Mouse (Mus musculus): ENCODE data around the gene Tnfsf14. TPM values are rescaled to one million over a fixed set of nuclear protein-coding genes. Genes with fewer than 3 reads are reported as not detected.

Gene Tnfsf14
- polyA plus RNA-seq (2015; fragmentation: Nextera tagmentation; extraction: Ambion mirVana): 0.28 TPM in 1 of 2 replicates, not detected in the other

DNA sequence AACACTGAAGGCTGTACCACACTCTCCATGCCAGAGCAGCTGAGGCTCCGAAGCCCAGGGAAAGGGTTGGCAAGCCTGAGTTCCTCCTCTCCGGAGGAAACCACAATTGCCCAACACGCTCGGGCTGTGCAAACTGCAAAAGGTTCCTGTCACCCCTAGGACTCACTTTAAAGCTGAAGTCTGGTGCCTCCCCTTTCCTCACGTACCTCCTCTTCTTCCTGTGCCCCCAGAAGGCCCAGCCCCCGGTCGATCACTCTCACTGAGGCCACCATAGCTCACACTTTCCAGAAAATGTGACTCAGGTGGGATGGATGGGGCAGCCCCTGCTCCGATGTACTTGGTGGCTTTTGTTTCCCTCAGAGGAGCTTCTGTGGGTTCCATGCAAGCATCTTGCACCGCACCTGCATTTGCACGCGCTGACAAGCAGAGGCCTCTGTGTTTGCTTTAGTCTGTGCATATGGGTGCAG lies at the start of gene Tnfsf14:
TSS of gene Tnfsf14 (minus strand) at position 137 of the 467 bp plus-strand sequence.
- H3K4me2 ChIP-seq (replicated peaks): no peak within 1 kb of the TSS
- WGBS: 81% methylated on average over 11 of the region's 11 CpGs

DNA sequence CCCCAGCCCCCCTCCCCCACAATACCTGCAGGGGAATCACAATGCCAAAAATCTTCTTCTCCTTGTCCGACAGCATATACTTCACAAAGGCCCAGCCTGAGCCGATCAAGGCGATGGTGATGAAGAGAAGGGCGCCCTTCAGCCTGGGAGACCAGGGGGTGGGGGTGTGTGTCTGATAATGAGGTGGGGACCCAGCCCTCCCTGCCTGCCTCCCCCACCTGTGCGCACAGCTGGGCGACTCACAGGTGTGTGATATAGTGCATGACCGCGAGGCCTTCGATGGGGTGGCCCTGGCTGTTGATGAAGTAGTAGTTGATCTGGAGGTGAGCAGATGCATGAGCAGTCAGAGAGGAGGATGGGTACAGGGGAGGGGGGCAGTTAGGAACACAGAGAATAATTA lies 43.2 kb upstream of the Tnfsf14 start:
- Histone ChIP-seq H3K4me1 (no peaks in the 10 kb centered on the region), H3K27me3 (no peaks in the 10 kb centered on the region), H3K9ac (no peak overlapping the region), H3K27ac (replicated peaks) (no peak overlapping the region), H3K4me3 (replicated peaks) (no peak overlapping the region), H3K4me2 (replicated peaks) (no peak overlapping the region), H3K9me3 (replicated peaks) (no peaks in the 10 kb centered on the region), H3K36me3 (peaks cover 39% of the 10 kb centered on the region)
- WGBS: 92% methylated on average over 9 of the region's 9 CpGs
- ATAC-seq (ENCODE audit: insufficient number of reproducible peaks, low FRiP score, low TSS enrichment, low read depth): no peak

More for the DNA sequence above, at the start of gene Tnfsf14:
- Histone ChIP-seq H3K9me3 (replicated peaks) (no peaks in the 10 kb centered on the region), H3K4me3 (replicated peaks) (no peak within 1 kb of the TSS), H3K36me3 (no peaks in the 10 kb centered on the region), H3K4me1 (no peaks in the 10 kb centered on the region), H3K9ac (no peak within 1 kb of the TSS), H3K27me3 (no peaks in the 10 kb centered on the region; the same call in 1 of the 2 replicates), H3K27ac (replicated peaks) (no peak within 1 kb of the TSS)
- no peak for ATAC-seq (ENCODE audit: insufficient number of reproducible peaks, low FRiP score, low TSS enrichment, low read depth)

DNA sequence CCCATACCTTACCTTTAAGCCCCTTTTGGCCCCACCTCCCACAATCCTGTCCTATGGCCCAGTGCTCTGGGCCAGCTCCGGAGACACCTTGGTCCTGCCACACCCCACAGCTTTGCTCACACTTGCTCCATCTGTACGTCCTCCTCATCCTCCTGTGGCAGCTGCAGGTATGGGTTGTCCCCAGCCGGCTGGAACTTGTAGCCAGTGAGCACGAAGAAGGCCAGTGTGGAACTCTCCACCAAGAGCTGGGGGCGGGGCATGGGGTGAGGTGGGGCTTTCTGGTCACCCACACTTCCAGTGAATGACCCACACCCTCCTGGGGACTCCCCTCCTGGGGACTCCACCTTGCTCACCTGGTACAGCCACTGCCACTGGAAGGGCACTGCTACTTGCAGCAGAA lies 41.8 kb upstream of the Tnfsf14 start:
- Histone ChIP-seq H3K9me3 (replicated peaks) (no peaks in the 10 kb centered on the region), H3K9ac (no peak overlapping the region), H3K4me2 (replicated peaks) (no peak overlapping the region), H3K27ac (replicated peaks) (no peak overlapping the region), H3K27me3 (no peaks in the 10 kb centered on the region), H3K4me1 (no peaks in the 10 kb centered on the region; the same call in 1 of the 2 replicates), H3K4me3 (replicated peaks) (no peak overlapping the region), H3K36me3 (peaks cover 30% of the 10 kb centered on the region)
- WGBS: 88% methylated on average over 5 of the region's 5 CpGs
- 0 out of 2 replicates have a peak, but pooled peaks have one; percentile 9 for ATAC-seq (ENCODE audit: insufficient number of reproducible peaks, low FRiP score, low TSS enrichment, low read depth)

DNA sequence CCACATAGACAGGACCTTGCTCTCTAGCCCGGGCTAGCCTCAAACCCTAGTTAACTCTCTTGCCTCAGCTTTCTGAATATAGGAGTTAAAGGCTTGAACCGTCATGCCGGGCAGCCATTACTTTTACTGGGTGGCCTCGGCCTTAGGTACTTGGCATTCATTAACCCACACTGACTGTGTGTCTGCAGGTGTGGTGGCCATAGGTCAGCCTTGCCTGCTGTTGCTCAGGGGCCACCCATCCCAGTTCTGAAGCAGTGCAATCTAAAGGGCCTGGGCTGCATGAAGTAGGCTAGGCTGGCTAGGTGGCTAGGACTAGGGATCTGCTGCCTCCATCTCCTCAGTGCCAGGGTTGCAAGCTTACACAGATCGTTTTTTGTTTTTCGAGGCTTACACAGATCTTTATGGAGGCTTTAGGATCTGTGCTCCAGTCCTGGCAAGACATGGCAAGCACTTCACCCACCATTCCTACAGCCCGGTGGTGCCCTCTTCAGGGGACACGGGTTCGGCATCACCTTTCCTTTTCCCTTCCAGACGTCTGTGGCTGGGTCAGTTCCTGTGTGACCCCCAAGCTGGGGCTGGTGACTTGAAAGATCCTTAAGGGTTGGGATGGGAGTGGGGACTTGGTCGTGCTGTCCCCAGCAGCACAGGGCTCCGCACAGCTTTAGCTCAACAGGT lies 40.4 kb upstream of the Tnfsf14 start:
- Histone ChIP-seq H3K27me3 (no peaks in the 10 kb centered on the region), H3K9ac (no peak overlapping the region), H3K36me3 (peaks cover 30% of the 10 kb centered on the region), H3K9me3 (replicated peaks) (no peaks in the 10 kb centered on the region), H3K4me3 (replicated peaks) (no peak overlapping the region), H3K4me2 (replicated peaks) (no peak overlapping the region), H3K4me1 (no peaks in the 10 kb centered on the region; the same call in 1 of the 2 replicates), H3K27ac (replicated peaks) (no peak overlapping the region)
- ATAC-seq (ENCODE audit: insufficient number of reproducible peaks, low FRiP score, low TSS enrichment, low read depth): no peak
- 80% methylated on average over 12 of the region's 12 CpGs for WGBS

DNA sequence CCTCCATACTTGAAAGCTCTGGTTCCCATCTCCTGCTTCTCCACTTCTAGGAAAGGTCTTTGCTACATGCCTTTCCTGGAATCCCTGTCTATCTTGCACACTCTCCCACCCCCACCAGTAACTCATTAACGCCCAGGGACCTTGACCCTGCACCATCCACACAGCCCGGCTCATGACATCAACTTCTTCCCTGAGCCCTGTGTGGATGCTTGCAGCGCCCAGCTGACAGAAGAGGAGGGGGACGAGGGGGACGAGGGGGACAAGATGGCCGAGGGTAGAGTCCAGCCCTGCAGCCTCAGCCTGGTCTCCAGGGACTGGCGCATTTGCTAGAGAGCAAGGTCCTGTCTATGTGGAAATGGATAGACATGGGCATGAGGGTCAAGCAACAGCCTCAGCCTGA lies 39.1 kb upstream of the Tnfsf14 start:
- 57% methylated on average over 6 of the region's 7 CpGs for WGBS
- no peaks in the 10 kb centered on the region for H3K27me3 ChIP-seq
- ATAC-seq (ENCODE audit: insufficient number of reproducible peaks, low FRiP score, low TSS enrichment, low read depth): no peak

DNA sequence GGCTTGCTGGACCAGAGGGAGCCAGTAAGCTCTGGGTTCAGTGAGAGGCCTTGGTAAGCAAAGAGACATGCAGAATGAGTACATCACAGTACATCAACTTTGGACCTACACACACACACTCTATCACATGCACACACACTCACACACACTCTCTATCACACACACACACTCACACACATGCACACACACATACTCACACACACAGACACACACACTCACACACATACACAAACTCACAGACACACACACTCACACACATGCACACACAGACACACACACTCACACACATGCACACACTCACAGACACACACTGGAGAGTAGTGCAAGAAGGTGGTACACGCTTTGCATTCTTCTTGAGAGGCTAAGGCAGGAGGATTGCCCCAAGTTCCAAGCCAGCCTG lies 38.2 kb upstream of the Tnfsf14 start:
- Histone ChIP-seq H3K4me1 (no peaks in the 10 kb centered on the region; the same call in 1 of the 2 replicates), H3K27ac (replicated peaks) (no peak overlapping the region), H3K4me2 (replicated peaks) (no peak overlapping the region), H3K9ac (no peak overlapping the region), H3K9me3 (replicated peaks) (no peaks in the 10 kb centered on the region), H3K4me3 (replicated peaks) (no peak overlapping the region), H3K27me3 (no peaks in the 10 kb centered on the region), H3K36me3 (peaks cover 18% of the 10 kb centered on the region)
- 80% methylated on average over 1 of the region's 1 CpGs for WGBS
- no peak for ATAC-seq (ENCODE audit: insufficient number of reproducible peaks, low FRiP score, low TSS enrichment, low read depth)

More for the DNA sequence above, 39.1 kb upstream of the Tnfsf14 start:
- Histone ChIP-seq H3K9me3 (replicated peaks) (no peaks in the 10 kb centered on the region), H3K4me1 (no peaks in the 10 kb centered on the region; the same call in 1 of the 2 replicates), H3K9ac (no peak overlapping the region), H3K36me3 (peaks cover 26% of the 10 kb centered on the region), H3K4me2 (replicated peaks) (no peak overlapping the region), H3K27ac (replicated peaks) (no peak overlapping the region), H3K4me3 (replicated peaks) (no peak overlapping the region)

DNA sequence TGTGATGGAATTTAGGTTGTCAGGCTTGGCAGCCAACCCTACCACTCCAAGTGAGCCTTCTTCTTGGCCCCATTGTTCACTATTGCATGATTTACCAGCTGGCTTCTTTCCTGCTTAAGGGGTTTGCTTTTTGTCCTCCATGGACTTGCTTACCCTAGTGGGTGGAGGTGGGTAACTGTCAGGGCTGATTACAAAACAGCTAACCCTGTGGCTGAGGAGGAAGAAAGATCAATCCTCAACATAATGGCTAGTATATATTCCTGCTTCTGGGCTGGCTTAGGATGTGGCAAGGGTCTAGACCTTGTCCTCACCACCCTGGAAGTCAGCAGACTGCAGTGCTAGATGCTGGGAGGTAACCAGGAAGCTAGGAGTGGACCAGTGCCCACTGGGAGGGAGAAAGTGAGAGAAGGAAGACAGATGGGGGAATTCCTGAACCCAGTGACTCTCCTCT lies 37.4 kb upstream of the Tnfsf14 start:
- H3K27ac ChIP-seq (replicated peaks): no peak overlapping the region

DNA sequence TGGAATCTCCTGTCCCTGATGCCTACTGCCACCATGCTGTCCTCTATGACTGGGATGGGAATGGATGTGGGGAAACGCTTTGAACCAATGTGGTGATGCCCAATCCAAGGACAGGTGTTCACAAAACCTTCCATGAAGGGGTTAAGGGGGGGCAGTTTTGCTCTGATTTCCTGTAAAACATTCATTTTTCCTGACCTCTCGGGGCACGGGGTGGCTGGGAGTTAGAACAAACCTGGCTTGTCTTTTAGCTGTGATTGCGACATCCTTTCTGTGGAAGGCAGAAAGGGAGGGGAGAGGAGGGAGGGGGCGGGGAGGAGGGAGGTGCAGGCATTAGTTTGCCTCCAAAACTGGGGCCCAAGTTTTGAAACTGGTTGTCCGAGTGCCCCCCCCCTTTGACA lies 36.8 kb upstream of the Tnfsf14 start:
- 47% methylated on average over 6 of the region's 6 CpGs for WGBS
- ATAC-seq (ENCODE audit: insufficient number of reproducible peaks, low FRiP score, low TSS enrichment, low read depth): no peak
- H3K27ac ChIP-seq (replicated peaks): no peak overlapping the region
- H3K4me3 ChIP-seq (replicated peaks): no peak overlapping the region
- no peak overlapping the region for H3K9ac ChIP-seq
- no peaks in the 10 kb centered on the region; the same call in 1 of the 2 replicates for H3K4me1 ChIP-seq
- peaks cover 3% of the 10 kb centered on the region for H3K36me3 ChIP-seq
- 0 out of 2 replicates have a peak, but pooled peaks cover under 1% of the 10 kb centered on the region for H3K27me3 ChIP-seq
- no peak overlapping the region for H3K4me2 ChIP-seq (replicated peaks)
- H3K9me3 ChIP-seq (replicated peaks): no peaks in the 10 kb centered on the region

More for the DNA sequence above, 37.4 kb upstream of the Tnfsf14 start:
- Histone ChIP-seq H3K4me2 (replicated peaks) (no peak overlapping the region), H3K27me3 (no peaks in the 10 kb centered on the region), H3K4me1 (no peaks in the 10 kb centered on the region; the same call in 1 of the 2 replicates), H3K36me3 (peaks cover 9% of the 10 kb centered on the region), H3K9ac (no peak overlapping the region), H3K9me3 (replicated peaks) (no peaks in the 10 kb centered on the region), H3K4me3 (replicated peaks) (no peak overlapping the region)
- ATAC-seq (ENCODE audit: insufficient number of reproducible peaks, low FRiP score, low TSS enrichment, low read depth): no peak

DNA sequence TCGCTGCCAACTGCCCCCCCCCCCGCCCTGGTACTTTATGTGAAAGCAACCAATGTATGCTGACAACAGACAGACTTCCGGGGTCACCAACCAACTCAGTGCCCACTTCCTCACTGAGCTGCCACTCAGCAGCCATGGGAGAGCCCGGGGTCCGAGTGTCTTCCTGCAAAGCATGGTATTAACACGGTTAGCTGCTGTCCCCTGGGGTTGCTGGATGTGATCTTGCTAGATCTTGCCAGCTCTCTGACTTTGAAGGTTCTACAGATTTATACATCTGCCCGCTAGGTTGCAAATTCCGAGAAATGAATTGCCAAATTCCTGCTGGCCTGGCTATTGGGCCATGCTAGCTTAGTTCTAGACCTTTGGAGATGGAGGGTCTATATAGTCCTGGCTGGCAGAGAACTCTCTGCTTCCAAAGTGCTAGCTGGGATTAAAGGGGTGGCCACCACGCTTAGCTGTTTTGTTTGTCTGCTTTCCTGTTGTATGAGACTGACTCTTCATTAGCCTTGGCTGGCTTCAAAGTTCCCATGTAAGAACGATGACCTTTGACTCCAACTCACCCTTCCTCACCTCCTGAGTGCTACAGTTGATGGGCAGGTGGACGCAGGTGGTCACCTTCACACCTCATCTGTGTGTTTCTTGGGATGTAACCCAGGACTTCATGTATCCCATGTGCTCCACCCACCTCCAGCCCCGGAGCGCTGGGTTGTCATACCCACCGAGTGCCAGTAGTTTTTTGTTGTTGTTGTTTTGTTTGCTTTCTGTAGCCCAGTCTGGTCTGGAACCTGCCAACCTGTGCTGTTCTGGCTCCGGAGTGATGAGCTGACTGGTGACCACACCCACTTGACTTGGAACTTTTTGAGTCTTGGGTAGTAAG lies 36.1 kb upstream of the Tnfsf14 start:
- Histone ChIP-seq H3K9ac (no peak overlapping the region), H3K4me1 (no peaks in the 10 kb centered on the region; the same call in 1 of the 2 replicates), H3K36me3 (no peaks in the 10 kb centered on the region; the same call in none of the 2 replicates), H3K27ac (replicated peaks) (no peak overlapping the region), H3K27me3 (peaks cover 6% of the 10 kb centered on the region; the same call in 1 of the 2 replicates), H3K4me3 (replicated peaks) (no peak overlapping the region), H3K4me2 (replicated peaks) (no peak overlapping the region), H3K9me3 (replicated peaks) (no peaks in the 10 kb centered on the region)
- no peak for ATAC-seq (ENCODE audit: insufficient number of reproducible peaks, low FRiP score, low TSS enrichment, low read depth)
- WGBS: 73% methylated on average over 15 of the region's 15 CpGs

DNA sequence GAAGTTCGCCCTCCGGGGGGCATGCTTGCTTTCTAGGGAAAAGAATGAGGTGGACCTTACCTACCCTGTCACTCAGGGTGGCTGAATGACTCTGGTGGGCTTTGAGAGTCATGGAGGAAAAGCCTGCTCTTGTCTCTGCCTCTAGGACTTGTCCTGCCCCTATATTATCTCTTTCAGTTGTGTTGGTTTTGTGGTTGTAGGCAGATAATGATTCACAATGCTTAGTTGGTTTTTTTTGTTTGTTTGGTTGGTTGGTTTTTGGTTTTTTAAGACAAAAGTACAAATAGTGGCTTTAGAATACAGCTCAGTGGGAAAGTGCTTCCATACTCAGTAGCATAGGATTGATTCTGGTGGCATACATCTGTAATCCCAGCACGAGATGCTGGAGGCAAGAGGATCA lies 34.9 kb upstream of the Tnfsf14 start:
- no peaks in the 10 kb centered on the region for H3K36me3 ChIP-seq
- 74% methylated on average over 3 of the region's 3 CpGs for WGBS
- H3K4me2 ChIP-seq (replicated peaks): no peak overlapping the region
- no peaks in the 10 kb centered on the region; the same call in 1 of the 2 replicates for H3K4me1 ChIP-seq
- no peak overlapping the region for H3K27ac ChIP-seq (replicated peaks)
- no peak for ATAC-seq (ENCODE audit: insufficient number of reproducible peaks, low FRiP score, low TSS enrichment, low read depth)
- peaks cover 6% of the 10 kb centered on the region; the same call in 1 of the 2 replicates for H3K27me3 ChIP-seq
- no peak overlapping the region for H3K4me3 ChIP-seq (replicated peaks)
- H3K9me3 ChIP-seq (replicated peaks): no peaks in the 10 kb centered on the region
- no peak overlapping the region for H3K9ac ChIP-seq

DNA sequence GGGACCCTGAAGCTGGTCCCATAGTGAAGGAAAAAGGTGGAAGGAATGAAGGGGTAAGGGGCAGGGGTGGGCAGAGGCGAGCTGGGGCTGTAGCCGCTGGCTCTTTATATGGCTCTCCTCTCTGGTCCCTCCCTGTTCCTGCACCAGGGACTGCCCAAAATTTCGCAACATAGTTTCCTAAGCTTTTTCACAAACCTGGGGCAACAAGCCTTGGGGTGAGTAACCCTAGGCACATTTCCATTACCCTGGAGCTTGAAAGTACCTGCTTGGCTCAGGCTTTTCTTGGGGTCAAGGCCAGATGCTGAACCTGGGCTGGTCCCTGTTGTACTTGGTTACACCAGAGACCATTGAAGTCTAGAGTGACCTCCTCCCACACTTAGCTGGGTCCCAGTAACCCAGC lies 34.0 kb upstream of the Tnfsf14 start, which contains the start of gene C3:
TSS of gene C3 (minus strand) at position 123 of the 400 bp plus-strand sequence.
- WGBS: 72% methylated on average over 3 of the region's 3 CpGs

More for the DNA sequence above, 34.0 kb upstream of the Tnfsf14 start, which contains the start of gene C3:
- no peak within 1 kb of the TSS for H3K4me3 ChIP-seq (replicated peaks)
- H3K9ac ChIP-seq: no peak within 1 kb of the TSS
- H3K4me2 ChIP-seq (replicated peaks): no peak within 1 kb of the TSS
- no peaks in the 10 kb centered on the region for H3K9me3 ChIP-seq (replicated peaks)
- no peaks in the 10 kb centered on the region for H3K36me3 ChIP-seq
- no peaks in the 10 kb centered on the region; the same call in 1 of the 2 replicates for H3K4me1 ChIP-seq
- ATAC-seq (ENCODE audit: insufficient number of reproducible peaks, low FRiP score, low TSS enrichment, low read depth): no peak
- H3K27ac ChIP-seq (replicated peaks): no peak within 1 kb of the TSS
- peaks cover 10% of the 10 kb centered on the region; the same call in 1 of the 2 replicates for H3K27me3 ChIP-seq
